Mouse (Mus musculus): Measurements from ENCODE around the gene Vkorc1l1.

DNA sequence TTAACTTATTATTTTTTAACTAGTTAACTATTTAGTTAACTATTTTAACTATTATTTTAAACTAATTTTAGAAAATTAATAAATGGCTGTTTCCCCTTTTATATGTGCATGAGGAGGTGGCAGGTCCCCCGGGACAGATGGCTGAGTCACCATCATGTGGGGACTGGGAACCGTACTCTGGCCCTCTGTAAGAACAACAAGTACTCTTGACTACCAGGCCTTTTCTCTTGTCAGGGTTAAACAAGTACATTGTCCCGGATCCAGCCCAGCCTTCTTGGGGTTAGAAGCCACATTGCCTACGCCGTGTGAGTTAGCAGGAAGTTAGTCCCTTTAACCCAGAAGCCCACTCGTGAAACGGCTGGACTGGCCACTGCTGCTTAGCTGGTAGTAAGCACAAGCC lies 53.2 kb downstream of the Vkorc1l1 start:
- TF ChIP-seq CTCF (IDR thresholded peaks at IDR 0.05; ENCODE audit: low read depth) (no peak), EP300 (IDR thresholded peaks at IDR 0.05; ENCODE audit: low read depth) (no peak)

All from heart, postnatal 0 days (tissue).